Mouse (Mus musculus): Measurements from ENCODE around the gene Pmpca.

Gene Pmpca

GRCm38 (mm10) chr2:26389154-26389690 is at the start of gene Pmpca, which contains the start of gene Entr1:
Gene Pmpca, plus strand, starts transcription at chr2:26389339.
Gene Entr1, minus strand, starts transcription at chr2:26389316.
- peak; percentile 89 to 92 for DNase-seq

- no peak for DNase-seq
Measured at GRCm38 (mm10) chr2:26341510-26341981, 47.6 kb upstream of the Pmpca start.

GRCm38 (mm10) chr2:26342044-26342443 is 47.1 kb upstream of the Pmpca start:
- DNase-seq = no peak

- no peak for DNase-seq
Measured at GRCm38 (mm10) chr2:26342609-26343490, 46.3 kb upstream of the Pmpca start.

- no peak for DNase-seq
Measured at GRCm38 (mm10) chr2:26348241-26348640, 40.9 kb upstream of the Pmpca start.

GRCm38 (mm10) chr2:26351358-26352290 is 37.5 kb upstream of the Pmpca start, which contains the start of gene Dnlz:
Gene Dnlz, minus strand, starts transcription at chr2:26352110.
- DNase-seq = peak; percentile 93

GRCm38 (mm10) chr2:26352291-26352910 is 36.7 kb upstream of the Pmpca start:
- no peak for DNase-seq

- no peak for DNase-seq
Measured at GRCm38 (mm10) chr2:26353066-26353980, 35.8 kb upstream of the Pmpca start.

- no peak for DNase-seq
Measured at GRCm38 (mm10) chr2:26354401-26354800, 34.7 kb upstream of the Pmpca start.

GRCm38 (mm10) chr2:26356231-26356630 is 32.9 kb upstream of the Pmpca start:
- DNase-seq = no peak

GRCm38 (mm10) chr2:26356678-26357077 is 32.5 kb upstream of the Pmpca start:
- no peak for DNase-seq

GRCm38 (mm10) chr2:26357484-26357883 is 31.7 kb upstream of the Pmpca start:
- DNase-seq = no peak

GRCm38 (mm10) chr2:26358667-26359320 is 30.3 kb upstream of the Pmpca start:
- DNase-seq = no peak

GRCm38 (mm10) chr2:26359983-26360382 is 29.2 kb upstream of the Pmpca start:
- DNase-seq = no peak

GRCm38 (mm10) chr2:26360772-26361171 is 28.4 kb upstream of the Pmpca start, which contains the start of gene Card9:
Gene Card9, minus strand, starts transcription at chr2:26360918.
- DNase-seq = no peak

GRCm38 (mm10) chr2:26362991-26363390 is 26.1 kb upstream of the Pmpca start:
- no peak for DNase-seq

- no peak for DNase-seq
Measured at GRCm38 (mm10) chr2:26363481-26363880, 25.7 kb upstream of the Pmpca start.

GRCm38 (mm10) chr2:26364738-26365465 is 24.2 kb upstream of the Pmpca start:
- DNase-seq = no peak

GRCm38 (mm10) chr2:26367911-26368310 is 21.2 kb upstream of the Pmpca start:
- DNase-seq = no peak

GRCm38 (mm10) chr2:26368572-26368971 is 20.6 kb upstream of the Pmpca start:
- DNase-seq = no peak
